Mouse (Mus musculus) heart, adult 2 months (tissue): ENCODE measurements around the gene Numb.

ENCODE experiments used
- CTCF ChIP-seq: fragments of 200-600 bp; IDR thresholded peaks from 2 replicates; pipeline ENCODE4 v1.8.1; 2022; ENCODE audit warnings: antibody characterized with exemption, mild to moderate bottlenecking, moderate library complexity
- EP300 ChIP-seq: fragments of 200-500 bp; IDR thresholded peaks from 2 replicates; pipeline ENCODE4 v1.6.1; 2011; ENCODE audit warnings: low read depth, low read length, control low read depth; ENCODE audit not compliant: insufficient read depth
- POLR2A ChIP-seq: fragments of 200-500 bp; IDR thresholded peaks from 2 replicates; pipeline ENCODE4 v1.6.1; 2011; ENCODE audit warnings: mild to moderate bottlenecking, low read depth, low read length, control low read depth; ENCODE audit not compliant: insufficient read depth

GRCm38 (mm10) chr12:83916884-83917283, 4.8 kb downstream of the Numb start:
- TF ChIP-seq POLR2A (no peak), CTCF (no peak), EP300 (0 out of 2 replicates have a peak, but pooled peaks have one; percentile 23)
